Mouse (Mus musculus): ENCODE data around the gene Cfap73. TPM values are rescaled to one million over a fixed set of nuclear protein-coding genes. Genes with fewer than 3 reads are reported as not detected.

Gene Cfap73
- polyA plus RNA-seq, 1 experiment: not detected

GRCm38 (mm10) chr5:120670132-120670531 is 36.1 kb upstream of the Cfap73 start:
- no peaks in the 10 kb centered on the region for H3K9me3 ChIP-seq (ENCODE audit: control insufficient read depth, low read length)
- H3K4me1 ChIP-seq (ENCODE audit: control insufficient read depth): no peaks in the 10 kb centered on the region
- no peaks in the 10 kb centered on the region for H3K36me3 ChIP-seq (ENCODE audit: control insufficient read depth)
- TF ChIP-seq TAL1 (IDR thresholded peaks at IDR 0.05; ENCODE audit: low read length) (no peak), GATA1 (IDR thresholded peaks at IDR 0.05; ENCODE audit: low read length) (no peak)
- H3K4me3 ChIP-seq (replicated peaks): no peak overlapping the region
- H3K27me3 ChIP-seq (ENCODE audit: control insufficient read depth): peaks cover 6% of the 10 kb centered on the region; the same call in 1 of the 2 replicates

GRCm38 (mm10) chr5:120668761-120669160 is 34.7 kb upstream of the Cfap73 start:
- no peak overlapping the region for H3K4me3 ChIP-seq (replicated peaks)
- H3K27me3 ChIP-seq (ENCODE audit: control insufficient read depth): peaks cover 6% of the 10 kb centered on the region; the same call in 1 of the 2 replicates
- no peak for TF ChIP-seq TAL1 (IDR thresholded peaks at IDR 0.05; ENCODE audit: low read length)
- TF ChIP-seq GATA1 (IDR thresholded peaks at IDR 0.05; ENCODE audit: low read length): no peak
- H3K9me3 ChIP-seq (ENCODE audit: control insufficient read depth, low read length): no peaks in the 10 kb centered on the region
- no peaks in the 10 kb centered on the region for H3K4me1 ChIP-seq (ENCODE audit: control insufficient read depth)
- H3K36me3 ChIP-seq (ENCODE audit: control insufficient read depth): no peaks in the 10 kb centered on the region

GRCm38 (mm10) chr5:120664888-120665287 is 30.9 kb upstream of the Cfap73 start:
- peaks cover 14% of the 10 kb centered on the region for H3K27me3 ChIP-seq (ENCODE audit: control insufficient read depth)
- no peak overlapping the region for H3K4me3 ChIP-seq (replicated peaks)
- no peak for TF ChIP-seq GATA1 (IDR thresholded peaks at IDR 0.05; ENCODE audit: low read length)
- TF ChIP-seq TAL1 (IDR thresholded peaks at IDR 0.05; ENCODE audit: low read length): no peak
- no peaks in the 10 kb centered on the region for H3K4me1 ChIP-seq (ENCODE audit: control insufficient read depth)
- no peaks in the 10 kb centered on the region for H3K9me3 ChIP-seq (ENCODE audit: control insufficient read depth, low read length)
- no peaks in the 10 kb centered on the region for H3K36me3 ChIP-seq (ENCODE audit: control insufficient read depth)

- TF ChIP-seq GATA1 (IDR thresholded peaks at IDR 0.05; ENCODE audit: low read length): no peak
- TF ChIP-seq TAL1 (IDR thresholded peaks at IDR 0.05; ENCODE audit: low read length): no peak
- Histone ChIP-seq H3K4me3 (replicated peaks) (no peak overlapping the region), H3K9me3 (ENCODE audit: control insufficient read depth, low read length) (no peaks in the 10 kb centered on the region), H3K27me3 (ENCODE audit: control insufficient read depth) (peaks cover 8% of the 10 kb centered on the region), H3K36me3 (ENCODE audit: control insufficient read depth) (no peaks in the 10 kb centered on the region), H3K4me1 (ENCODE audit: control insufficient read depth) (no peaks in the 10 kb centered on the region)
Observed at GRCm38 (mm10) chr5:120660816-120661215, 26.8 kb upstream of the Cfap73 start.

GRCm38 (mm10) chr5:120656281-120656751 is 22.3 kb upstream of the Cfap73 start:
- Histone ChIP-seq H3K4me3 (replicated peaks) (no peak overlapping the region), H3K36me3 (ENCODE audit: control insufficient read depth) (no peaks in the 10 kb centered on the region), H3K27me3 (ENCODE audit: control insufficient read depth) (peaks cover 11% of the 10 kb centered on the region), H3K9me3 (ENCODE audit: control insufficient read depth, low read length) (no peaks in the 10 kb centered on the region), H3K4me1 (ENCODE audit: control insufficient read depth) (peaks cover 4% of the 10 kb centered on the region)
- TF ChIP-seq GATA1 (IDR thresholded peaks at IDR 0.05; ENCODE audit: low read length) (no peak), TAL1 (IDR thresholded peaks at IDR 0.05; ENCODE audit: low read length) (no peak)

GRCm38 (mm10) chr5:120653873-120654272 is 19.8 kb upstream of the Cfap73 start:
- Histone ChIP-seq H3K9me3 (ENCODE audit: control insufficient read depth, low read length) (no peaks in the 10 kb centered on the region), H3K4me1 (ENCODE audit: control insufficient read depth) (peaks cover 13% of the 10 kb centered on the region), H3K36me3 (ENCODE audit: control insufficient read depth) (no peaks in the 10 kb centered on the region), H3K4me3 (replicated peaks) (no peak overlapping the region), H3K27me3 (ENCODE audit: control insufficient read depth) (peaks cover 26% of the 10 kb centered on the region)
- TF ChIP-seq TAL1 (IDR thresholded peaks at IDR 0.05; ENCODE audit: low read length): no peak
- TF ChIP-seq GATA1 (IDR thresholded peaks at IDR 0.05; ENCODE audit: low read length): no peak

- H3K4me3 ChIP-seq (replicated peaks): no peak overlapping the region
- H3K4me1 ChIP-seq (ENCODE audit: control insufficient read depth): peaks cover 20% of the 10 kb centered on the region
- no peaks in the 10 kb centered on the region for H3K36me3 ChIP-seq (ENCODE audit: control insufficient read depth)
- H3K27me3 ChIP-seq (ENCODE audit: control insufficient read depth): peaks cover 34% of the 10 kb centered on the region
- H3K9me3 ChIP-seq (ENCODE audit: control insufficient read depth, low read length): no peaks in the 10 kb centered on the region
- TF ChIP-seq TAL1 (IDR thresholded peaks at IDR 0.05; ENCODE audit: low read length): no peak
- no peak for TF ChIP-seq GATA1 (IDR thresholded peaks at IDR 0.05; ENCODE audit: low read length)
Observed at GRCm38 (mm10) chr5:120652915-120653701, 19.1 kb upstream of the Cfap73 start.

- no peaks in the 10 kb centered on the region for H3K36me3 ChIP-seq (ENCODE audit: control insufficient read depth)
- no peak for TF ChIP-seq GATA1 (IDR thresholded peaks at IDR 0.05; ENCODE audit: low read length)
- no peak for TF ChIP-seq TAL1 (IDR thresholded peaks at IDR 0.05; ENCODE audit: low read length)
- H3K9me3 ChIP-seq (ENCODE audit: control insufficient read depth, low read length): no peaks in the 10 kb centered on the region
- H3K4me3 ChIP-seq (replicated peaks): no peak overlapping the region
- peaks cover 20% of the 10 kb centered on the region for H3K4me1 ChIP-seq (ENCODE audit: control insufficient read depth)
- H3K27me3 ChIP-seq (ENCODE audit: control insufficient read depth): peaks cover 51% of the 10 kb centered on the region
Observed at GRCm38 (mm10) chr5:120651230-120651629, 17.2 kb upstream of the Cfap73 start.

GRCm38 (mm10) chr5:120649938-120650337 is 15.9 kb upstream of the Cfap73 start:
- Histone ChIP-seq H3K36me3 (ENCODE audit: control insufficient read depth) (no peaks in the 10 kb centered on the region), H3K4me1 (ENCODE audit: control insufficient read depth) (peaks cover 20% of the 10 kb centered on the region), H3K4me3 (replicated peaks) (no peak overlapping the region), H3K9me3 (ENCODE audit: control insufficient read depth, low read length) (no peaks in the 10 kb centered on the region), H3K27me3 (ENCODE audit: control insufficient read depth) (peaks cover 56% of the 10 kb centered on the region)
- TF ChIP-seq TAL1 (IDR thresholded peaks at IDR 0.05; ENCODE audit: low read length) (no peak), GATA1 (IDR thresholded peaks at IDR 0.05; ENCODE audit: low read length) (no peak)
